Mouse (Mus musculus) lung, embryonic 14.5 days (tissue): ENCODE data around the gene Retreg2. TPM values are rescaled to one million over a fixed set of nuclear protein-coding genes. Genes with fewer than 3 reads are reported as not detected.

ENCODE experiments used
- ATAC-seq: fragments of 200-750 bp; cut with Nextera tagmentation; 2 replicates; pipeline ENCODE4 v1.8.0; 2017; ENCODE audit warnings: mild to moderate bottlenecking, moderate TSS enrichment, moderate library complexity; ENCODE audit not compliant: insufficient read depth
- DNase-seq: peaks from one replicate; pipeline ENCODE4 v3.0.0-alpha.2; 2015
- H3K27ac ChIP-seq: fragments of 300-500 bp; sonication (generic); 2 replicates; pipeline ENCODE4 v1.5.1; 2014; ENCODE audit warnings: low read depth, mild to moderate bottlenecking, moderate library complexity
- H3K27me3 ChIP-seq: fragments of 300-500 bp; sonication (generic); 2 replicates; pipeline ENCODE4 v1.6.1; 2014; ENCODE audit warnings: low read length, control low read depth; ENCODE audit not compliant: insufficient read depth
- H3K36me3 ChIP-seq: fragments of 300-500 bp; sonication (generic); 2 replicates; pipeline ENCODE4 v1.6.1; 2014; ENCODE audit warnings: control low read depth; ENCODE audit not compliant: insufficient read depth
- H3K4me1 ChIP-seq: fragments of 300-500 bp; sonication (generic); 2 replicates; pipeline ENCODE4 v1.6.1; 2014; ENCODE audit warnings: antibody characterized with exemption, control low read depth; ENCODE audit not compliant: insufficient read depth
- H3K4me2 ChIP-seq: fragments of 300-500 bp; sonication (generic); 2 replicates; pipeline ENCODE4 v1.6.1; 2014; ENCODE audit warnings: mild to moderate bottlenecking
- H3K4me3 ChIP-seq: fragments of 300-500 bp; sonication (generic); 2 replicates; pipeline ENCODE4 v1.5.1; 2014; ENCODE audit warnings: low read depth, low read length
- H3K9ac ChIP-seq: fragments of 300-500 bp; sonication (generic); 2 replicates; pipeline ENCODE4 v1.6.1; 2014
- H3K9me3 ChIP-seq: fragments of 300-500 bp; sonication (generic); 2 replicates; pipeline ENCODE4 v1.6.1; 2016; ENCODE audit warnings: low read depth, low read length, control low read depth
- CTCF ChIP-seq: IDR thresholded peaks from 2 replicates; pipeline ENCODE4 v1.5.1; 2016; ENCODE audit warnings: antibody characterized with exemption, low read depth
- WGBS: fragments of 180-500 bp; shearing (Covaris S2); extraction: QIAGEN DNeasy Blood & Tissue Kit; methylation state at CpG from one replicate; pipeline ENCODE4 v1.1.7; 2014; 5-methylcytosine and 5-hydroxymethylcytosine counted together
- polyA plus RNA-seq: library from polyadenylated mRNA; unstranded; fragments of >200 nt; fragmentation: Nextera tagmentation; extraction: Ambion mirVana; gene quantifications from 2 replicates; pipeline ENCODE4 v1.2.1, GENCODE M21; 2014

Retreg2 gene
- polyA plus RNA-seq, 1 experiment from 2014 or later: 55.2 TPM

DNA sequence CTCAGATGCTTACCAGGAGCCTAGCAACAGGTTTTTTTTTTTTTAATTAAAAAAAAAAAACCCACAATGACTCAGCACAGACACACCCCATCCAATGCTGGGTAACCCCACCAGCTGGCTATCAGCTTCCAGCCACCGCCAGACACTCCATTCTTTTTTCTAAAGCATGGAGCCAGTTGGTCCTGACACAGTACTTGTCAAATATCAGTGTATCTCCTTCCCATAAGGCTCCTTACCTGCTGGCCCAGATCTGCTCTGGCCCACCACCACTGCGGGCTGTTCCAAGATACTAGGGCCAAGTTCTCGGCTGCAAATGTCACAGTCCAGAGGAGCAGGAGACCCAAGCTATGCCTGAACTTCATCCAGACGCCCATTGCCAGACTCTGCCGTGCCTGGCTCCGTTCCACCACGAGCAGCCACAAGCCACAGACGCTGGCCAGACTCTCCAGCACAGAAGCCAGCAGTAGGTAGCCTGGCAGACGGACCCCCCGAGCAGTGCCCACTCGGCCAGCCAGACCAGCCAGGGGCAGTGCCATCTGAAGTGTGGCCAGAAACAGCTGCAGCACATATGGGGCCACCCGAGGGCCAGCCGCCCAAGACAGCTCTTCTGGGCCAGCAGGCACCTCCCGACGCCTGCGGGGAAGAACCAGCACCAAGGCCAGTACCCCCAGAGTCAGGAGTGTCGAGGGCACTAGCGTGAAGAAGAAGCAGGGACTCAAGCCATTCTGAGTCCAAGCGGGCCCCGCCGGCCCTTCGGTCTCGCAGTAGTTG lies 36.9 kb downstream of the Retreg2 start:
- TF ChIP-seq CTCF: no peak
- Histone ChIP-seq H3K27ac (peak overlapping the region; percentile 3; the same call in 1 of the 2 replicates), H3K4me1 (no peaks in the 10 kb centered on the region), H3K9ac (peak overlapping the region; percentile 38), H3K36me3 (peaks cover 41% of the 10 kb centered on the region), H3K4me3 (peak overlapping the region; percentile 50), H3K4me2 (peak overlapping the region; percentile 75), H3K27me3 (no peaks in the 10 kb centered on the region), H3K9me3 (no peaks in the 10 kb centered on the region)
- DNase-seq (peak; percentile 51), ATAC-seq (peak; percentile 57)
- 7% methylated on average over 23 of the region's 23 CpGs for WGBS

DNA sequence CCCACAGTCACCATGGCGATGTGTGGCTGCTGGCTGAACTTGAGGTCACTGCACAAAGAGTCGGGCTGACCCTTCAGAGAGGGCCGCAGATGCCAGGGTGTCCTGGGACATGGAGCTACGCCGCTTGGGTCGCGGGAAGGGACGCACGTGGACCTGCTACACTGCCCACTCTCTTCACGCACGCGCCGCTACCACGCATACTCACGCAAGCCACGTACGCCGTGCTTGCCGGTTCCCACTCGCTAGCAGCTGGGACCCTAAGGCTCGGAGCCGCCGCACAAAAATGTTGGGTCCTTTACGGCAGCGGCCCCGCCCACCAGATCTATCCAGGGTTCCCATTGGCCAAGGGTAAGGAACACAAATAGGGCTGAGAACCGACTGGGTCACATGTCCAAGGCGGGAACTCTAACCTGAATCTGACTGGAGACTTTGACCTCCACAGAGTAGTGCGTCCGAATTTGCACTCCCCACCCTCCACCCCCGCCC lies 37.6 kb downstream of the Retreg2 start, which contains the start of gene Abcb6:
Abcb6 (minus strand) TSS at position 288 of the 486 bp plus-strand sequence.
- ATAC-seq: peak; percentile 90
- Histone ChIP-seq H3K27ac (peak within 1 kb of the TSS; percentile 3; the same call in 1 of the 2 replicates), H3K27me3 (no peaks in the 10 kb centered on the region), H3K4me3 (peak within 1 kb of the TSS; percentile 50), H3K9ac (peak within 1 kb of the TSS; percentile 38), H3K4me1 (no peaks in the 10 kb centered on the region), H3K4me2 (peak within 1 kb of the TSS; percentile 75), H3K9me3 (no peaks in the 10 kb centered on the region), H3K36me3 (peaks cover 42% of the 10 kb centered on the region)
- peak; percentile 94 for DNase-seq
- no peak for TF ChIP-seq CTCF
- 0% methylated on average over 31 of the region's 31 CpGs for WGBS

DNA sequence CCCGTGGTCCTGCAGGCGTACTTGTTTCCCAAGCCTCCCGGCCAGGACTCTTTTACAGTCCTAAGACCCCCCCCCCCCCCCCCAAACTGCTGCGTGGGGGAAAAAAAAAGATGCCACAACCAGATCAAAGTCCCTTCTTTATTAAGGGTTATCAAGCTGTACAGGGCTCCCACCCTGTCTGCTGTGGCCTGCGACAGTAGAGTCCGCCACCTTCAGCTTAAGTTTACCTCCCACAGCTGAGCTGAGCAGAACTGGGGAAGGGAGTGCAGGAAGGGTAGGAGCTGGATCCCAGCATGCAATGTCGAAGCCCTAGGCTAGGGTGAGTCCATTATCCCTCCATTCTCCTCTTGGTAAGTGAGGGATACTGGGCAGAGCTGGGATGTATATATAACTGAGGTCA lies 38.2 kb downstream of the Retreg2 start:
- H3K9me3 ChIP-seq: no peaks in the 10 kb centered on the region
- H3K4me3 ChIP-seq: peak overlapping the region; percentile 50
- peaks cover 43% of the 10 kb centered on the region for H3K36me3 ChIP-seq
- H3K27me3 ChIP-seq: no peaks in the 10 kb centered on the region
- no peak overlapping the region for H3K27ac ChIP-seq
- 31% methylated on average over 7 of the region's 7 CpGs for WGBS
- ATAC-seq: no peak
- H3K4me2 ChIP-seq: peak overlapping the region; percentile 75
- H3K4me1 ChIP-seq: no peaks in the 10 kb centered on the region
- H3K9ac ChIP-seq: no peak overlapping the region; the same call in 1 of the 2 replicates
- TF ChIP-seq CTCF: no peak
- DNase-seq: no peak

DNA sequence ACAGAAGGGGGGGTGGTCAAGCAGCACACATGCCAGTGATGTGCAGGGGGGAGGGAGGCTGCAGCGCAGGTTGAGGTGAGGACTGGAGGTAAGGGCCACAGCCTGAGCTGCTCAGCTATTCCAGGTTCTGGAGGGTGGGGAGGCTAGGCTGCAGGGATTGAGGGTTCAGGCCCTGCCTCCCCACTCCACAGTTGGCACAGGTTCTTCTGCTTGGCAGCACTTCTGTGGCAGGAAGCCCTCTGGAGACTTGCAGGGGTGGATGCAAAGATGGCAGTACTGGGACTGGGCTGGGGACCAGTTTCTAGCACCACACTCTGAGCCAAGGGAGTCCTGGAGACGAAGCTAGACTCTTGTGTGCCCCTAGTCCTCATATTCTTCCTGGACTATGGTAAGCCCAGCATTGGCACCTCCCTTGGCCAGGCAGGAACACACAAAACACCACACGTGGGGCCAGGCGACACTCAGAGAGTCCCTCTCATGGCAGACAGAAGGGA lies 38.8 kb downstream of the Retreg2 start:
- H3K27ac ChIP-seq: no peak overlapping the region
- no peaks in the 10 kb centered on the region for H3K9me3 ChIP-seq
- DNase-seq: no peak
- no peaks in the 10 kb centered on the region for H3K4me1 ChIP-seq
- no peak overlapping the region for H3K4me3 ChIP-seq
- H3K27me3 ChIP-seq: no peaks in the 10 kb centered on the region
- 80% methylated on average over 4 of the region's 4 CpGs for WGBS
- peaks cover 43% of the 10 kb centered on the region for H3K36me3 ChIP-seq
- ATAC-seq: no peak
- no peak for TF ChIP-seq CTCF
- no peak overlapping the region for H3K4me2 ChIP-seq
- no peak overlapping the region; the same call in 1 of the 2 replicates for H3K9ac ChIP-seq

DNA sequence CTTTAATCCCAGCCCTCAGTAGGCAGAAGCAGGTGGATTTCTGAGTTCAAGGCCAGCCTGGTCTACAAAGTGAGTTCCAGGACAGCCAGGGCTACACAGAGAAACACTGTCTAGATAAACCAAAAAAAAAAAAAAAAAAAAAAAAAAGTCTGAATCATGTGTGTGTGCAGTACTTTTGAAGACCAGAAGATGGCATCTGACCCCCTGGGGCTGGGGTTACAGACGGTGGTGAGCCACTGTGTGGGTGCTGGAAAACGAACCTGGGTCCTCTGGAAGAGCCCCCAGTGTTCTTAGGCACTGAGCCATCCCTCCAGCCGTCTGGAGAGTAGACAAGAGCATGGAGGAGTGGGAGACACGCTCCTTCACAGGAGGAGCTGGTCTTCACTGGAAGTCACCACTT lies 39.6 kb downstream of the Retreg2 start:
- peaks cover 47% of the 10 kb centered on the region for H3K36me3 ChIP-seq
- 65% methylated on average over 4 of the region's 4 CpGs for WGBS
- H3K4me1 ChIP-seq: no peaks in the 10 kb centered on the region
- no peak overlapping the region for H3K4me2 ChIP-seq
- ATAC-seq: no peak
- H3K27me3 ChIP-seq: no peaks in the 10 kb centered on the region
- H3K27ac ChIP-seq: no peak overlapping the region
- DNase-seq: no peak
- TF ChIP-seq CTCF: peak; percentile 20; the same call in 1 of the 2 replicates
- H3K4me3 ChIP-seq: no peak overlapping the region
- no peaks in the 10 kb centered on the region for H3K9me3 ChIP-seq
- no peak overlapping the region for H3K9ac ChIP-seq

DNA sequence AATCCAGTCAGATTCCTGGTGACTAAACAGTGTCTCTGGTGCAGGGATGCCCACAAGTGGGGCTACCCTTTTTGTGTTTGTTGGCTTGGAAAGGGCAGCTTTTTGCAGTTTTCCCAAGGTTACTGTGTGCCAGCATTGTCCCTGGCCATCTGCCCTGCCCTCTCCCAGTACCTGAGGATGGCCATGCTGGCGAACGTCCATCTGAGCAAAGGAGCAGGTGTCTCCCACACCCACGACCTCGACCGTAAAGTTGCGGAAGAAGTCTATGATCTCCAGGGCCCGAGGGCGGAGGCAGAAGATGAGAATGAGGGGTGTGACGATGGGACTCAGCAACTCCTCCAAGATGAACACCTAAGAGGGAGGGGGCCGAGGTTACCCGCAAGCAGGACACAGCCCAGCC lies 42.9 kb downstream of the Retreg2 start:
- WGBS: 88% methylated on average over 11 of the region's 11 CpGs
- Histone ChIP-seq H3K4me2 (no peak overlapping the region), H3K9me3 (no peaks in the 10 kb centered on the region), H3K4me1 (0 out of 2 replicates have a peak, but pooled peaks cover under 1% of the 10 kb centered on the region), H3K9ac (no peak overlapping the region), H3K27ac (no peak overlapping the region), H3K4me3 (no peak overlapping the region), H3K36me3 (peaks cover 52% of the 10 kb centered on the region), H3K27me3 (no peaks in the 10 kb centered on the region)
- TF ChIP-seq CTCF: no peak
- DNase-seq: no peak
- ATAC-seq: no peak

DNA sequence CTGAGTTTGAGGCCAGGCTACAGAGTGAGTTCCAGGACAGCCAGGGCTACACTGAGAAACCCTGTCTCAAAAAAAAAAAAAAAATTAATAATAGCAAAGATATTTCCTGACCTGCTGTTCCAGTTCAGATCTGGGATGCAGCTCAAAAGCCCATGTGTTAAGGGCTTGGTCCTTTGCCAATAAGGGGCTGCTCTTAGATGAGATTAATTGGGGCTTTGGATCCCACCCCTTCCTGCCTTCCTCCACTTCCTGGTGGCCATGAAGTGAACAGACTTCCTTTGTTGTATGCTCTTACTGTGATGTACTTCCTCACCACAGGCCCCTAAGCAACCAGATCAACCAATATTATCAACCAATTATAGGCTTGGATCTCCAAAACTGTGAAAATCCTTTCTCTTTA lies 44.5 kb downstream of the Retreg2 start:
- Histone ChIP-seq H3K27me3 (no peaks in the 10 kb centered on the region), H3K4me2 (no peak overlapping the region), H3K4me3 (no peak overlapping the region), H3K9ac (no peak overlapping the region), H3K36me3 (peaks cover 47% of the 10 kb centered on the region), H3K27ac (no peak overlapping the region), H3K9me3 (no peaks in the 10 kb centered on the region), H3K4me1 (peaks cover 9% of the 10 kb centered on the region; the same call in 1 of the 2 replicates)
- peak; percentile 55 for DNase-seq
- ATAC-seq: no peak
- TF ChIP-seq CTCF: no peak
